Mouse (Mus musculus) erythroblast, adult 5-6 weeks (primary cell): ENCODE measurements around the gene Prkrip1. TPM values are rescaled to one million over a fixed set of nuclear protein-coding genes. Genes with fewer than 3 reads are reported as not detected.

ENCODE experiments used
- ATAC-seq: replicated peaks from 2 replicates; pipeline ENCODE4 v1.8.0; 2016; ENCODE audit warnings: moderate number of reproducible peaks, mild to moderate bottlenecking, moderate TSS enrichment, inconsistent platforms; ENCODE audit not compliant: poor library complexity, low FRiP score, severe bottlenecking
- total RNA-seq, 2 experiments: library from RNA; stranded (forward) in 1 of 2; stranded (reverse) in 1 of 2; fragments of 150-400 nt in 1 of 2; fragments of 200-764, 138-1000 nt in 1 of 2; gene quantifications; 2 replicates each; pipeline versions ENCODE4 v1.2.3 to v1.2.4; 2015 to 2017; ENCODE audit warnings: low replicate concordance in 2 of 2

The Prkrip1 gene
- total RNA-seq (2015; ENCODE audit: low replicate concordance) (1.5 and 6.1 TPM in 2 replicates), total RNA-seq (2017; ENCODE audit: low replicate concordance) (4.9 and 14.5 TPM in 2 replicates)

- peak; percentile 93 for ATAC-seq
Measured at GRCm38 (mm10) chr5:136198474-136199391, at the start of gene Prkrip1. Gene Prkrip1 (minus strand): TSS chr5:136198963.

DNA sequence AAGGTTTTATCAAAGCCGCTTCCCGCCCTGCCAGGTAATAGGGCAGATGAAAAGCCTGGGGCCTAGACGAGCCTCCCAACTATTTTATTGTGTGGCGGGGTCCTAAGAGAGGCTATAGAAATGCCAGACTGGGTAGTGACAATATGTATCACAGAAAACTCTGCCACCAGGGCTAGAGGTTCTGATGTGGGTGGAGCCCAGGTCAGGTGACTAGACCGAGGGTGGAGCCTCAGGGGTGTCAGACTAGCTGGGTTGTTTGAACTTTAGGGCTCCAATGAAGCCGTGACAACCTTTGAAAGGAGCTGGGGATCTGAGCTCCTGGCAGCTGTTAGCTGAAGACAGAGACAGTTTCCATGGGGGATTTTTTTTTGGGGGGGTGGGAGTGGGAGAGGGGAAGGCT is 49.7 kb upstream of the Prkrip1 start:
- ATAC-seq = no peak

GRCm38 (mm10) chr5:136246452-136246838 is 47.7 kb upstream of the Prkrip1 start, which contains the start of gene Sh2b2:
Gene Sh2b2 (minus strand): TSS chr5:136246556.
- ATAC-seq = no peak

GRCm38 (mm10) chr5:136245541-136246451 is 47.0 kb upstream of the Prkrip1 start:
- no peak for ATAC-seq

- no peak for ATAC-seq
Measured at GRCm38 (mm10) chr5:136244762-136245540, 46.2 kb upstream of the Prkrip1 start.

- no peak for ATAC-seq
Measured at GRCm38 (mm10) chr5:136243851-136244761, 45.3 kb upstream of the Prkrip1 start.

GRCm38 (mm10) chr5:136241161-136241560 is 42.4 kb upstream of the Prkrip1 start:
- ATAC-seq = no peak

DNA sequence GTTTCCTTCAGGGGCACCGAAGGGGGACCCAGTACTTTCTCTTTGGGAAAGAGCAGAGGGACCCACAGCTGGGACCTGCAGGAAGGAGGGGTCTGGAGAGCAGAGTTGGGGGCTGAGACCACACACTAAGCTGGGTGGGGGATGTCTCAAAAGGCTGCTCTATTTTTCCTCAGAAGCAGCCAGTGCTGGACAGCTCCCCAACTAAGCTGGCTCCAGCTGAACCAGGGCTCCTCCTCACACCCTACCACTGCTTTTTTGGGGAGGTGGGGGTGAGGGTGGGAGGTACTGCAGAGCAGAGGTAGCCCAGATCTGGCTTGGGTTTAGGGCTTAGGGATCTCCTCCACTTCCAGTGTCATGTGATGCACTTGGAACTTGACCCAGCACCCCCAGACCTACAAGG is 41.6 kb upstream of the Prkrip1 start:
- ATAC-seq = no peak

GRCm38 (mm10) chr5:136237607-136238006 is 38.8 kb upstream of the Prkrip1 start:
- no peak for ATAC-seq

DNA sequence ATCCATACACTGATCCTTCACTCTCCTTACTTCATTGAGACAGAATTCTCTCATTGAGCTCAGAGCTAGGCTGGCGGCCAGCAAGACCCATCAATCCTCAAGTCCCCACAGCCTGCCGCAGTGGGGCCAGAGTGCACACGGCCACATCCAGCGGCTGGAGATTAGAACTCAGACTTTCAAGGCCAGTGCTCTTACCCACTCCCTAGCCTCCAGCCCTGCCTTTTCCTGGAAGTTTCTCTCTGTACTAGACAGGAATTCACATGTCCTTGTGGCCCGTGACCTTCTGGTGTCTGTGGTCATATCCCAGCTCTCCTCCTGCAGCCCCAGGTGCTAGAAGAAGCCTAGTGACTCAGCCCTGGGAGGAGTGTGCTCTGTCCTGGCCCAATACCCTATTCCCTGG is 37.8 kb upstream of the Prkrip1 start:
- ATAC-seq = no peak

- ATAC-seq = no peak
Measured at GRCm38 (mm10) chr5:136230348-136231035, 31.7 kb upstream of the Prkrip1 start.

DNA sequence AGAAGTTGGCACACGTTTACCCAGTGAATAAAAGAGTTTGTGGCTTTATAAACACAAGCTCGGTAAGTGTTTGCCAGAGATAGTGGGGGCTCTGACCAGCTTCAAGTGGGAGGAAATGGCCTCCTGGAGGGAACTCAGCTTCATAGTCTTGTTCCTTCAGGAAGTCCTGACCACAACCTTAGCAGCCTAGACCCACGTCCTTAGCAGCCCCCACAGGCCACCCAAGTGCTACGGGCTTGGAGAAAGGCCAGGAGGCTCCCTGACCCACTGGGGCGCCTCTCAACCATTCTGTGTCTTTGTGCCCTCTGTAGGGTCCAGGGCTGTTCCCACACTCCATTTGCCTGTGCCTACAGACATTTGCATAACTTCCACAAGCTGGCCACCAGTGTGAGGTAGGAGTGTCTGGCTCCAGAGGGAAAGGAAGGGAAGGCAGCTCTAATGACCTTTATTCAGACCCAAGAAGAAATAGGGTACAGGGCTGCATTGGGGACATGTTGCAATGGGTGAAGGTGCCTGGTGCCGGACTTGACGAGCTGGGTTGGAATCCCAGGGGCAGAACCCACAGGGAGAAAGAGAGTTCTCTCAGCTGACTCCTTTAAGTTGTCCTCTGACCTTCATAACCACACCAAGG is 27.6 kb upstream of the Prkrip1 start:
- ATAC-seq = no peak

- no peak for ATAC-seq
Measured at GRCm38 (mm10) chr5:136218585-136218984, 19.8 kb upstream of the Prkrip1 start.

GRCm38 (mm10) chr5:136217932-136218381 is 19.2 kb upstream of the Prkrip1 start:
- ATAC-seq = no peak

- no peak for ATAC-seq
Measured at GRCm38 (mm10) chr5:136217004-136217665, 18.4 kb upstream of the Prkrip1 start.

DNA sequence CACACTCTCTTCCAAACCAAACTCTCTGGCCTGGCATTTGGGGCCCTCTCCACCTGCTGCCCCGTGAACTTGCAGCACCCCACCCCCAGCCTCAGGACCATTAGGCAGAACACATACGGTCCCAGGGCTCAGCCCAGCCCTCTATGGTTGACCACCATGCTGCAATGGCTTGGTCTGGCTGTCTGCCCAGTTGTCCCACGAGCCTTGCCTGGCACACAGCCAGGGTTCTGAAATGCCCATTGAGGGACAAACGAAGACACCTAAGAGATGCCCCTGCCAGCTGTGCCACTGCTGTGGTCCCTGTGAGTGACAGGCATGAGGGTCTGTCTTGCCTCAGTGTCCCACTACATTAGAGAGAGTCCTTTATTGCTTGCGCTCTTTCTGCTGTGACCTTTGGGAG is 17.2 kb upstream of the Prkrip1 start:
- ATAC-seq = no peak

DNA sequence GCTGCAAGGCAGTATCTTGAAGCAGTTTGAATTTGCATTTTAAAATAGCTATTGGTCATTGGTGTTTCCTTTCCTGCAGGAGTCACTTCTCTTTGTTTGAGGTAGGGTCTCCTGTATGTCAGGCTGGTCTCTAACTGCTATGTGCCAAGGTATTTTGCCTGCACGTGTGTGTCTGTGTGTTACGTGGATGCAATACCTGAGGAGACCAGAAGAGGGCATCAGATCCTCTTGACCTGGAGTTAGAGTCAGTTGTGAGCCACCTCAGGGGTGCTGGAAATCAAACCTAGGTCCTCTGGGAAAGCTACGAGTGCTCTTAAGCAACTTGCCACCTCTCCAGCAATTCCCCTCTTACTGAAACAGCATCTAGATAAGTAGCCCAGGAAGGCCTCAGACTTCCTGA is 16.4 kb upstream of the Prkrip1 start:
- no peak; the same call in 1 of the 2 replicates for ATAC-seq
